Mouse (Mus musculus): ENCODE results near the gene Il1f8. TPM values are rescaled to one million over a fixed set of nuclear protein-coding genes. Genes with fewer than 3 reads are reported as not detected.
"Not testable (repeated sequence)": the region's sequence is repeated elsewhere in the genome, so short reads cannot be mapped to it uniquely, and the experiment has no call there.

The Il1f8 gene
- polyA plus RNA-seq (2015; fragmentation: Nextera tagmentation; extraction: Ambion mirVana): not detected in 2 replicates

DNA sequence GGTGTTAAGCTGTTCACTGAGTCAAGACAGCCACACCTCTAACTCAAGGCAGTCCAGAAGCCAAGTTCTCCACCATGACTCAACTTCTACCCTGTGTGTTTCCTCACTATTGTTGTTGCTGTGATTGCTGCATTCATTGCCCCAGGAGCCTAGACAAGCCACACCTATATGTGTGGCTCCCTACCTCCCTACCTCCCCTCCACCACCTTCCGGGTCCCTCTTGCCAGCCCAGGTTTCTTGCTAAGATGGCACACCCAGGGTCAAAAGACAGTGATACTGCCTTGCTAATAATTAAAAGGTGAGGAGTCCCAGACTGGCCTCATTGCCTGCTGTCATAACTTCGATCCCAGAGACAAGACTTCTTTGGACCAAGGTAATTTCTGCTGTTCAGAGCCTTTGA, at the start of gene Il1f8:
TSS of gene Il1f8 (plus strand) at position 301 of the 400 bp plus-strand sequence.
- Histone ChIP-seq H3K4me3 (replicated peaks) (no peak within 1 kb of the TSS), H3K9me3 (no peaks in the 10 kb centered on the region), H3K27ac (no peak within 1 kb of the TSS), H3K4me2 (no peak within 1 kb of the TSS), H3K9ac (no peak within 1 kb of the TSS), H3K36me3 (no peaks in the 10 kb centered on the region), H3K27me3 (replicated peaks) (no peaks in the 10 kb centered on the region), H3K4me1 (no peaks in the 10 kb centered on the region)
- ATAC-seq (ENCODE audit: insufficient read depth, low FRiP score, low read depth): no peak
- WGBS: 76% methylated on average over 2 of the region's 2 CpGs

DNA sequence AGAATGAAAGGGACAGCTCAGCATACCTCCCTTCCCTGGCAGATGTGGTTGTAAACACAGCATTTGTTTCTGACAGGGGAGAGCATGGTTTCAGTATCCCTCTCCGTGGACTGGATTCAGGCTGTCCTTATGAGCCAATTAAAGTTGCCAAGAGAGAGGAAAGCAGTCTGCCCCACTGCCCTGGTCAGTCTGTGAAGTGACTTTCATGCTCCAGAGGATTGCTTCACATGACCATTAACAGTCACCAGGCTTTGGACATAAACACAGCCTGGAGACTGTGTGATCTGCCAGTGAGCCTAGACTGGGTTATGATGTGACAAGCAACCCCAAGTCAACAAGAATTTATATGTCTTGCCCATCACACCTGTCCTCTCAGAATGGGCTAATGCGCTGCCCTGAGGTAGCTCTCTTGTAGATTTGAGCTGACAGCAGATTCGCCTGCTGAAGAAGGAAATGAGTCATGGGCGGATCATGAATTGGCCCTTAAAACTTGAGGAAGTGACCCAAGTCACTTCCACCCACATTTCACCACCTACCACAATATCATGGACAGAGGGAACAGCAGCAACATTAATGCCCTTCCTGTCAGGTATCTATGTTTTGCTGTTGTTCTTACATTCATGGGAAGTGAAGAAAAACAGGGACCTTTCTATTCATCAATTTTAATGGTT, 49.2 kb upstream of the Il1f8 start:
- no peaks in the 10 kb centered on the region for H3K9me3 ChIP-seq
- H3K36me3 ChIP-seq: no peaks in the 10 kb centered on the region
- no peaks in the 10 kb centered on the region for H3K4me1 ChIP-seq
- WGBS: 68% methylated on average over 4 of the region's 4 CpGs
- no peak overlapping the region for H3K4me3 ChIP-seq (replicated peaks)
- H3K9ac ChIP-seq: no peak overlapping the region
- H3K4me2 ChIP-seq: no peak overlapping the region
- H3K27ac ChIP-seq: no peak overlapping the region
- H3K27me3 ChIP-seq (replicated peaks): no peaks in the 10 kb centered on the region
- no peak for ATAC-seq (ENCODE audit: insufficient read depth, low FRiP score, low read depth)

DNA sequence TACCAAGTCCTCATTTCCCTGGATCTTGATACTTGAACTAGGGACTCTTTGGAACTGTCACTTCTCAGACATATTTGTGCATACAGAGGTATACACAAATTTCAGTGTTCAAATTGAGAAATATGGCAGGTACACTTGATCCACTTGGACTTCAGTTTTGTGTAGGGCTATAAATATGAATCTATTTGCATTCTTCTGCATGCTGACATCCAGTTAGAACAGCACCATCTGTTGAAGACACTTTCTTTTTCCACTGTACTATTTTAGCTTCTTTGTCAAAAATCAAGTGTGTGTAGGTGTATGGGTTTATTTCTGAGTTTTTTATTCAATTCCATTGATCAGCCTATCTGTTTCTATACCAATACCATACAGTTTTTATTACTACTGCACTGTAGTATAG, 43.9 kb upstream of the Il1f8 start:
- no peak for ATAC-seq (ENCODE audit: insufficient read depth, low FRiP score, low read depth)
- Histone ChIP-seq H3K27ac (no peak overlapping the region), H3K4me2 (no peak overlapping the region), H3K9me3 (no peaks in the 10 kb centered on the region), H3K4me3 (replicated peaks) (no peak overlapping the region), H3K36me3 (no peaks in the 10 kb centered on the region), H3K4me1 (no peaks in the 10 kb centered on the region), H3K9ac (no peak overlapping the region), H3K27me3 (replicated peaks) (no peaks in the 10 kb centered on the region)

DNA sequence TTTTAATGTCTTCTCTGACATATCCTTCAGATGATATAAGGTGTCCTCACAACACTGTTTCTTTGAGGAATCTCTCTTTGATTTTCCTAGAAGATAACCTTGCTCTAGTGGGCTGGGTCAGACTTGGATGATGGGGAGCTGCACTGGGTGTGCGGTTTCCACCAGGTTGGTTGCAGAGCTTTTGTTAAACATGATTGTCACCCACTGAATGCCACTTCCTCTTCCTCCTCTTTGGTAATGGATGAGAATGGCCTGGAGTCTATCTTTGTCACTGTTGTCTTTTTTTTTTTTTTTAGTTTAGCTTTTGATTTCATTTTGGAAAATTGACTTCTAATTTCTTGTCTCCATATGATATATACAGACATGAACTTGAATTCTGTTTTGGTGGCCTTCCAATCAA, 18.6 kb upstream of the Il1f8 start:
- Histone ChIP-seq H3K27me3 (replicated peaks) (no peaks in the 10 kb centered on the region), H3K36me3 (no peaks in the 10 kb centered on the region), H3K27ac (no peak overlapping the region), H3K9ac (no peak overlapping the region), H3K9me3 (no peaks in the 10 kb centered on the region), H3K4me1 (no peaks in the 10 kb centered on the region), H3K4me3 (replicated peaks) (no peak overlapping the region), H3K4me2 (no peak overlapping the region)
- 74% methylated on average over 1 of the region's 1 CpGs for whole genome bisulfite sequencing
- ATAC-seq (ENCODE audit: insufficient read depth, low FRiP score, low read depth): no peak

DNA sequence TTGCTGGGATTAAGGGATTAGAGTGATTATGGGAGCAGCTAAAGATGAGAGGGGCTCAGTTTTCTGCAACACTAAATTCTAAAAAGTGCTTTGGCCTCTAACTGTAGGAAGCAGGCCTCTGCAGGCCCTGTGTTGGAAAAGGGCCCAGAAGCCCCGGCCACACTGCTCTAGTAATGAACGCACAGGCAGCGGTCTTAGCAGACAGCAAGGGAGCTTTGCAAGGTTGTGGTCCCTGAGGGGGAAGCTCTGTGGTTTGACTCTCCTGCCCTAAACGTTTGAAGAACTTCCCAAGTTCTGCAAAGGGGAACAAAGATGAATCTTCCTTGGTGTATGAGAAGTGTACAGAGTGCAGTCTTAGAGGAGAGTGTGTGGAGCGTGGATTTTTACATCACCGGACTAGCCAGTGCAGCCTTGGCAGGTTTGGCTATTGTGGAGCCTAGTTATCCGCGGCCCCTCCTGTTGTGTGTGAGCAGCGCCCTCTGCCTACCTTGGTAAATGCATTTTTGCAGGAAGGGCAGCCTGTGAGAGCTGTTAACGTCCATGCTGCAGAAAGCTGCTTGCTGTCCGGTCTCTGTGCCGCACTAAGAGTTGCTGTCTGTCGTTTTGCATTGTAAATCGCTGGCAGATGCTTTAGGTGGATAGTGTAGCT, 28.8 kb downstream of the Il1f8 start:
- H3K36me3 ChIP-seq; H3K4me3 ChIP-seq (replicated peaks); H3K9ac ChIP-seq; H3K4me1 ChIP-seq; H3K27me3 ChIP-seq (replicated peaks); H3K9me3 ChIP-seq; H3K27ac ChIP-seq: not testable (repeated sequence)
- ATAC-seq (ENCODE audit: insufficient read depth, low FRiP score, low read depth): peak; percentile 56; the same call in 1 of the 2 replicates
- H3K4me2 ChIP-seq: peak overlapping the region; percentile 32
- 14% methylated on average over 14 of the region's 14 CpGs for WGBS

DNA sequence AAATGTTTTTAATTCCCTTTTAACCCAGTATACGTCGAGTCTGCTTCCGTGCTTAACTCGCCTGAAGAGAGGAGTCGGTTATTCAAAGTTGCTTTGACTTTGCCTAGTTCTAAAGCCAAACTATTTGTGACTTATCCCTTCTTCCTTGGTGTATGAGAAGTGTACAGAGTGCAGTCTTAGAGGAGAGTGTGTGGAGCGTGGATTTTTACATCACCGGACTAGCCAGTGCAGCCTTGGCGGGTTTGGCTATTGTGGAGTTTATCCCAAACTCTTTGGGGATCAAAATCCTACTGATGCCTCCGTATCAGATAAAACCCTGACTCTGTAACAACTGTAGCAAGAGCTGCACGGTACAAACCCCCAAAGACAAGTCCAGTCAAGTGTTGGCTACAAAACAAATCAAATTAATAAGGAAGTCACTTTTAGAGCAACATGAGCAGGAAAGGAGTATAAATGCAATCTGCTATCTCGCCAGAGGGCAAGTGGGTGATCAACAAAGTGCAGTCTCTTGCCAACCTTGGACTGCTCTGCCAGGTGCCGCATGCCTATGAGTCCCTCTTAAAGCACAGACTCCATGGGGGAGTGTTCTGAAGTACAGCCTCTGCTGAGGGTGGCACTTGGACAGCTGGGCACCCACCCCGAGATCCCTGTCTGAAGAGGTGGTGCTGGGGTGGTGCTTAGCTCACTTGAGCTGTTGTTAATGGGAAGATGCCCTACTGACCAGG, 29.6 kb downstream of the Il1f8 start:
- not testable (repeated sequence) for H3K27ac ChIP-seq; H3K27me3 ChIP-seq (replicated peaks); ATAC-seq (ENCODE audit: insufficient read depth, low FRiP score, low read depth); H3K9me3 ChIP-seq; H3K4me3 ChIP-seq (replicated peaks); H3K9ac ChIP-seq; H3K36me3 ChIP-seq; H3K4me1 ChIP-seq
- 55% methylated on average over 13 of the region's 13 CpGs for WGBS
- H3K4me2 ChIP-seq: peak overlapping the region; percentile 32

DNA sequence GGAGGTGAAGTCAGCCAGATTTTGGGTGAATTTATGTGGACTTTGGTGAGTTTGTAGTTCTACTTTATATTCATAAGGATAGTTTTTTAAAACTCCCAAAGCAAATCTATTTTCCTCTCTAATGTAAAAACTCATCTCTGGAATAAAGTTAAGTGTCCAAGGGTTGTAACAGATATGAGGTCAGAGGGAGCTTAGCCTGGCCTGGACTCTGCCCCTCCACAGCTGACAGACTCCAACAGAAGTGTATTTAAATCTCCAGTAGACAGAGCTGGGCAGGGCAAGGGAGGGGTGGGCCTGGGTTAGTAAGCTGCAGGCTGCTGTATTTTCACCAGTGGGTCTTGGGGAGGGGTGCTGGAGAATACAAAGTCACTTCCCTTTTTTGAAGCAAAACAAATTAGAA, 31.1 kb downstream of the Il1f8 start:
- H3K9ac ChIP-seq; H3K9me3 ChIP-seq; H3K27ac ChIP-seq; ATAC-seq (ENCODE audit: insufficient read depth, low FRiP score, low read depth); H3K4me3 ChIP-seq (replicated peaks); H3K4me2 ChIP-seq; H3K4me1 ChIP-seq; H3K27me3 ChIP-seq (replicated peaks); H3K36me3 ChIP-seq: not testable (repeated sequence)

DNA sequence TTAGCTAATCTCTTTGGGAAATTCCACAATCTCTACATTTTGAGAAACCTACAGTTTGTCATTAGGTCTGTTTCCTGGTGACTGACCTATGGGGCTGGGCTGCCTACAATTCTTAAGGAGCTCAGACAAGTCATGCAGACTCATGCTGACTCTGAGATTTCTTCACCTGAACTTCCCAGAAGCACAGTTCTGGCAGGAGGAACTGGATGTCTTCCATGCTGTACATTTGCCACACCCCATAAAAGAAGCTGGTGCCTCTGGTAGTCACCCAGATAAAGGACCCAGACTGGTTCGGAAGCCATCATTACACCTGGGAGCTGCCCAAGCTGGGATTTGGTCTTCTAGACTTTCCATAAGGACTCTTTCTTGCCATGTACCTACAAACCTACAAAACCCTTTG, 33.2 kb downstream of the Il1f8 start, which contains the start of gene Il1f9:
TSS of gene Il1f9 (plus strand) at position 301 of the 400 bp plus-strand sequence.
- Histone ChIP-seq H3K4me1 (no peaks in the 10 kb centered on the region), H3K4me2 (no peak within 1 kb of the TSS), H3K9ac (no peak within 1 kb of the TSS), H3K36me3 (no peaks in the 10 kb centered on the region), H3K9me3 (no peaks in the 10 kb centered on the region), H3K27ac (no peak within 1 kb of the TSS), H3K4me3 (replicated peaks) (no peak within 1 kb of the TSS), H3K27me3 (replicated peaks) (no peaks in the 10 kb centered on the region)
- no peak for ATAC-seq (ENCODE audit: insufficient read depth, low FRiP score, low read depth)
- 93% methylated on average over 1 of the region's 1 CpGs for WGBS

DNA sequence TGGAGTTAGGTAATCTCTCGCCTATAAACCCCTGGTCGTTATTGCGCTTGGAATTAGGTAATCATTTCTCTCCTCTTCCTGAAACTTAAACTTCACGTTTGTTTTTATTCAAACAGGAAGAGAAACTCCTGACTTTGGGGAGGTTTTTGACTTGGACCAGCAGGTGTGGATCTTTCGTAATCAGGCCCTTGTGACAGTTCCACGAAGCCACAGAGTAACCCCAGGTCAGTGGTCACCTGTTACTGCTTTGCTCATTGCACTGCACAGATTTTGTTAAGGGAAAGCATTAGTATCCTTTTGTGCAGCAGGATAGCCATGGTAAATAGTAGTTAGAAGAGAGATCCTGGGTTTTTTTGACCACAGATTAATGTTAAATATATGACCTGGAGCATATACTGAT, 34.6 kb downstream of the Il1f8 start:
- WGBS: 61% methylated on average over 6 of the region's 6 CpGs
- Histone ChIP-seq H3K4me1 (no peaks in the 10 kb centered on the region), H3K4me3 (replicated peaks) (no peak overlapping the region), H3K27me3 (replicated peaks) (no peaks in the 10 kb centered on the region), H3K9me3 (no peaks in the 10 kb centered on the region), H3K9ac (no peak overlapping the region), H3K4me2 (no peak overlapping the region), H3K36me3 (no peaks in the 10 kb centered on the region), H3K27ac (no peak overlapping the region)
- ATAC-seq (ENCODE audit: insufficient read depth, low FRiP score, low read depth): no peak

DNA sequence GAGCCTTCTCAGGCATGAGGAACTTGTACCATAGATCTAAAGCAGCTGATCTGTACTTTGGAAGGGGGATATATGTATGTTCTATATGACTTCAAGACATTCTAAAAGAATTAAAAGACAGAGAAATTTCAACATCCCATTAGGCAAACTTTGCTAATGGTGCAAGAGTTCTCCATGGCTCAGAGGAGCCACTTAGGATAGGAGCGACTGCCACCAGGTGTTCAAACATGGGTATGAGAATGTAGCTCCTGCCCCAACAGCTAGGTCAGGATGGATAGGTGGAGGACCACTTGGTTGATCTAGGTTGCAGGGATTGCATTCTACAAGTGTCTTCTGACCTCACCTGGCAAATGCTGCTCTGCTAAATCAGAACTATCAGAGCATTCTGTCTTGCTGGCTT, 35.2 kb downstream of the Il1f8 start:
- 71% methylated on average over 1 of the region's 1 CpGs for WGBS
- no peak overlapping the region for H3K27ac ChIP-seq
- H3K4me3 ChIP-seq (replicated peaks): no peak overlapping the region
- no peaks in the 10 kb centered on the region for H3K36me3 ChIP-seq
- H3K4me1 ChIP-seq: no peaks in the 10 kb centered on the region
- no peak overlapping the region for H3K9ac ChIP-seq
- ATAC-seq (ENCODE audit: insufficient read depth, low FRiP score, low read depth): no peak
- H3K27me3 ChIP-seq (replicated peaks): no peaks in the 10 kb centered on the region
- no peaks in the 10 kb centered on the region for H3K9me3 ChIP-seq
- H3K4me2 ChIP-seq: no peak overlapping the region

All from stomach, embryonic 15.5 days (tissue).